Mouse (Mus musculus) mature B cell (primary cell): ENCODE measurements around the gene Stk4.
"Not testable (repeated sequence)": the region's sequence is repeated elsewhere in the genome, so short reads cannot be mapped to it uniquely, and the experiment has no call there.

Source experiments
- in situ Hi-C: fragments of 300-500 bp; cut with MboI; formaldehyde crosslinking; loops from 2 replicates; pipeline ENCODE4 v1.14.3; 2019

Gene Stk4

GRCm38 (mm10) chr2:164070142-164070764 is at the start of gene Stk4:
Gene Stk4, plus strand, starts transcription at chr2:164070322.
- in situ Hi-C loops: no loop called here

GRCm38 (mm10) chr2:164022104-164022503 is 48.0 kb upstream of the Stk4 start:
- in situ Hi-C loops: no loop called here

- in situ Hi-C loops: no loop called here
Observed at GRCm38 (mm10) chr2:164025150-164025549, 45.0 kb upstream of the Stk4 start, which contains the start of gene Pabpc1l. Gene Pabpc1l, plus strand, starts transcription at chr2:164025450.

- in situ Hi-C loops: no loop called here
Observed at GRCm38 (mm10) chr2:164031147-164031546, 39.0 kb upstream of the Stk4 start.

- in situ Hi-C loops: no loop called here
Observed at GRCm38 (mm10) chr2:164032973-164033372, 37.1 kb upstream of the Stk4 start.

GRCm38 (mm10) chr2:164036520-164037019 is 33.6 kb upstream of the Stk4 start:
- in situ Hi-C loops: no loop called here

GRCm38 (mm10) chr2:164038407-164039028 is 31.6 kb upstream of the Stk4 start:
- in situ Hi-C loops: no loop called here

- in situ Hi-C loops: no loop called here
Observed at GRCm38 (mm10) chr2:164040949-164041348, 29.2 kb upstream of the Stk4 start.

- in situ Hi-C loops: no loop called here
Observed at GRCm38 (mm10) chr2:164041523-164041922, 28.6 kb upstream of the Stk4 start.

GRCm38 (mm10) chr2:164047197-164047690 is 22.9 kb upstream of the Stk4 start:
- in situ Hi-C loops: no loop called here

- in situ Hi-C loops: no loop called here
Observed at GRCm38 (mm10) chr2:164053767-164054166, 16.4 kb upstream of the Stk4 start.

GRCm38 (mm10) chr2:164054671-164055070 is 15.5 kb upstream of the Stk4 start:
- in situ Hi-C loops: no loop called here

GRCm38 (mm10) chr2:164059634-164060235 is 10.4 kb upstream of the Stk4 start:
- in situ Hi-C loops: no loop called here

- in situ Hi-C loops: no loop called here
Observed at GRCm38 (mm10) chr2:164070765-164071436, 779 bp downstream of the Stk4 start, which contains the start of gene Tomm34. Gene Tomm34, minus strand, starts transcription at chr2:164071169.

GRCm38 (mm10) chr2:164071437-164071820 is 1.3 kb downstream of the Stk4 start:
- in situ Hi-C loops: not testable (repeated sequence)

GRCm38 (mm10) chr2:164072109-164072508 is 2.0 kb downstream of the Stk4 start:
- in situ Hi-C loops: no loop called here

- in situ Hi-C loops: no loop called here
Observed at GRCm38 (mm10) chr2:164073120-164073519, 3.0 kb downstream of the Stk4 start.

- in situ Hi-C loops: no loop called here
Observed at GRCm38 (mm10) chr2:164073918-164074578, 3.9 kb downstream of the Stk4 start.

- in situ Hi-C loops: no loop called here
Observed at GRCm38 (mm10) chr2:164075088-164075487, 5.0 kb downstream of the Stk4 start.

- in situ Hi-C loops: no loop called here
Observed at GRCm38 (mm10) chr2:164076874-164077425, 6.8 kb downstream of the Stk4 start.

- in situ Hi-C loops: no loop called here
Observed at GRCm38 (mm10) chr2:164077875-164078274, 7.8 kb downstream of the Stk4 start.
